Mouse (Mus musculus) limb, embryonic 14.5 days (tissue): ENCODE measurements around the gene Egfl7. TPM values are rescaled to one million over a fixed set of nuclear protein-coding genes. Genes with fewer than 3 reads are reported as not detected.
A peak's percentile ranks its signal among the peaks of the same experiment; 100 is the strongest.

ENCODE experiments used
- ATAC-seq: fragments of 200-750 bp; cut with Nextera tagmentation; 2 replicates; pipeline ENCODE4 v1.8.0; 2017; ENCODE audit warnings: low read depth, moderate number of reproducible peaks, moderate TSS enrichment; ENCODE audit not compliant: low FRiP score
- DNase-seq: peaks from one replicate; pipeline ENCODE4 v3.0.0-alpha.2; 2015; ENCODE audit warnings: low spot score
- H3K27ac ChIP-seq: fragments of 300-500 bp; sonication (generic); replicated peaks from 2 replicates; pipeline ENCODE4 v1.5.1; 2014; ENCODE audit warnings: low read depth, mild to moderate bottlenecking, low read length, moderate library complexity, mixed read lengths
- H3K27me3 ChIP-seq: fragments of 300-500 bp; sonication (generic); 2 replicates; pipeline ENCODE4 v1.6.1; 2014; ENCODE audit warnings: low read length, mixed read lengths; ENCODE audit not compliant: control insufficient read depth, insufficient read depth
- H3K36me3 ChIP-seq: fragments of 300-500 bp; sonication (generic); 2 replicates; pipeline ENCODE4 v1.6.1; 2014; ENCODE audit warnings: mild to moderate bottlenecking, low read length, moderate library complexity, mixed read lengths; ENCODE audit not compliant: control insufficient read depth, insufficient read depth
- H3K4me1 ChIP-seq: fragments of 300-500 bp; sonication (generic); 2 replicates; pipeline ENCODE4 v1.6.1; 2014; ENCODE audit warnings: antibody characterized with exemption, low read length, mixed read lengths; ENCODE audit not compliant: control insufficient read depth, insufficient read depth
- H3K4me2 ChIP-seq: fragments of 300-500 bp; sonication (generic); replicated peaks from 2 replicates; pipeline ENCODE4 v1.6.1; 2014; ENCODE audit warnings: low read depth, mild to moderate bottlenecking, low read length, moderate library complexity; ENCODE audit not compliant: severe bottlenecking
- H3K4me3 ChIP-seq: fragments of 300-500 bp; sonication (generic); replicated peaks from 2 replicates; pipeline ENCODE4 v1.5.1; 2014; ENCODE audit warnings: low read length
- H3K9ac ChIP-seq: fragments of 300-500 bp; sonication (generic); 2 replicates; pipeline ENCODE4 v1.6.1; 2014; ENCODE audit warnings: mild to moderate bottlenecking, low read depth, low read length, moderate library complexity; ENCODE audit not compliant: severe bottlenecking
- H3K9me3 ChIP-seq: fragments of 300-500 bp; sonication (generic); 2 replicates; pipeline ENCODE4 v1.6.1; 2016; ENCODE audit warnings: low read length; ENCODE audit not compliant: control insufficient read depth
- POLR2A ChIP-seq: fragments of 200-500 bp; IDR thresholded peaks from 2 replicates; pipeline ENCODE4 v1.8.0; 2012; ENCODE audit warnings: inconsistent platforms, mild to moderate bottlenecking, moderate library complexity, borderline replicate concordance; ENCODE audit not compliant: insufficient read depth, insufficient read length; ENCODE audit errors: extremely low read depth
- WGBS: fragments of 180-500 bp; shearing (Covaris S2); extraction: QIAGEN DNeasy Blood & Tissue Kit; methylation state at CpG from one replicate; pipeline ENCODE4 v1.1.7; 2014; 5-methylcytosine and 5-hydroxymethylcytosine counted together
- polyA plus RNA-seq, 2 experiments: library from polyadenylated mRNA; depleted of rRNA in 1 of 2; stranded (reverse) in 1 of 2; unstranded in 1 of 2; fragments of >200 nt; fragmentation: Nextera tagmentation in 1 of 2; extraction: Ambion mirVana in 1 of 2; gene quantifications; 2 replicates each; pipeline versions ENCODE4 v1.2.1 to v1.2.3; 2012 to 2014

The Egfl7 gene
- polyA plus RNA-seq, 2 experiments: 108 to 262 TPM

DNA sequence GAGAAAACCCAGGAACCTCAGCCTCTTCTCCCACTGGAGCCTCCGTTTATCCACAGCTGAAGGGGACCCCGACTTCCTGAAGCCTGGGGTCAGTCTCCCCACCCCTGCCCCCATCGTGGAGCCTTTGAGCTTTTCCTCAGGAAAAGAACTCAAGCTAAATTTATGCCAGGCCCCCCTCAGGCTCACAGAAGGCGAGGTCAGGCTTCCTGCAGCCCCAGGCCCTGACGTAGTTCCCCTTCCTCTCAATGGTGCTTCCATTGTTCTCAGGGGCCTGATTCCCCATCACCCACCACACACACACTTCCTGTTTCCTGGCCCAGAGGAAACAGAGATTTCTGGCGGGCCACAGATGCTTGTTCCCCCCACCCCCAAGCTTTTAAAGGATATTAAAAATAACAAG is 1.4 kb upstream of the Egfl7 start:
- H3K4me1 ChIP-seq: peaks cover 16% of the 10 kb centered on the region
- H3K4me2 ChIP-seq: no peak overlapping the region
- WGBS: 49% methylated on average over 6 of the region's 6 CpGs
- peak overlapping the region; percentile 15 for H3K27ac ChIP-seq
- DNase-seq: no peak
- no peaks in the 10 kb centered on the region for H3K9me3 ChIP-seq
- no peak overlapping the region for H3K4me3 ChIP-seq
- ATAC-seq: peak; percentile 20; the same call in 1 of the 2 replicates
- no peaks in the 10 kb centered on the region for H3K36me3 ChIP-seq
- peak overlapping the region; percentile 3; the same call in 1 of the 2 replicates for H3K9ac ChIP-seq
- no peaks in the 10 kb centered on the region for H3K27me3 ChIP-seq
- TF ChIP-seq POLR2A: no peak

GRCm38 (mm10) chr2:26580751-26581150 is 937 bp downstream of the Egfl7 start:
- H3K36me3 ChIP-seq: no peaks in the 10 kb centered on the region
- no peaks in the 10 kb centered on the region for H3K27me3 ChIP-seq
- H3K4me1 ChIP-seq: peaks cover 10% of the 10 kb centered on the region; the same call in 1 of the 2 replicates
- H3K4me3 ChIP-seq: no peak overlapping the region
- H3K4me2 ChIP-seq: no peak overlapping the region
- H3K9ac ChIP-seq: no peak overlapping the region
- no peak overlapping the region for H3K27ac ChIP-seq
- H3K9me3 ChIP-seq: no peaks in the 10 kb centered on the region
- no peak for TF ChIP-seq POLR2A
- DNase-seq (no peak), ATAC-seq (no peak)
- WGBS: 91% methylated on average over 5 of the region's 5 CpGs

GRCm38 (mm10) chr2:26582203-26582602 is 2.4 kb downstream of the Egfl7 start:
- peaks cover 10% of the 10 kb centered on the region; the same call in 1 of the 2 replicates for H3K4me1 ChIP-seq
- H3K27ac ChIP-seq: no peak overlapping the region
- H3K9ac ChIP-seq: no peak overlapping the region
- no peak for TF ChIP-seq POLR2A
- H3K4me3 ChIP-seq: no peak overlapping the region
- DNase-seq (no peak), ATAC-seq (no peak)
- H3K9me3 ChIP-seq: no peaks in the 10 kb centered on the region
- H3K36me3 ChIP-seq: no peaks in the 10 kb centered on the region
- no peaks in the 10 kb centered on the region for H3K27me3 ChIP-seq
- 55% methylated on average over 2 of the region's 2 CpGs for WGBS
- no peak overlapping the region for H3K4me2 ChIP-seq

DNA sequence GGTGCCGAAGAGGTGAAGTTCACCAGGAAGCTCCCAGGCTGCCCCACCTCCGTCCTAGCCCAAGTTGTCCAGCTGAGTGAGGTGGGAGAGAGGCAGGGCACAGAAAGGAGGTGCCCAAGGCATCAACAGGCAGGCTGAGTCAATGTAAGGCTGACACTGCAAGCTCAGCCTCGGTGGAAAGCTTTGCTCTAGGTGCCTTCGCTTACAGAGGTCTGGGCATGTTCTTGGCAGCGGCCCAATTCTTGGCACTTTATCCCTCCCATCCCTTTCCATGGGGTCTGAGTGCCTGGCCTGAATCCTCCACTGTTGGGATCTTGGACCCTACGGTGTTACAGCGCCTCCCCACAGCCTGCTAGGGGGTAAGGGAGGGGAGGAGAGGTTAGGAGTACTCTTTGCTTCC is 2.9 kb downstream of the Egfl7 start:
- Histone ChIP-seq H3K27me3 (no peaks in the 10 kb centered on the region), H3K4me2 (no peak overlapping the region), H3K36me3 (no peaks in the 10 kb centered on the region), H3K27ac (no peak overlapping the region), H3K4me3 (no peak overlapping the region), H3K4me1 (peaks cover 10% of the 10 kb centered on the region; the same call in 1 of the 2 replicates), H3K9ac (no peak overlapping the region), H3K9me3 (no peaks in the 10 kb centered on the region)
- ATAC-seq (no peak), DNase-seq (no peak)
- TF ChIP-seq POLR2A: no peak
- 71% methylated on average over 6 of the region's 7 CpGs for WGBS

GRCm38 (mm10) chr2:26583640-26584039 is 3.8 kb downstream of the Egfl7 start:
- ATAC-seq: no peak
- 70% methylated on average over 11 of the region's 11 CpGs for WGBS
- no peaks in the 10 kb centered on the region for H3K36me3 ChIP-seq
- peak overlapping the region; percentile 34; the same call in 1 of the 2 replicates for H3K27ac ChIP-seq
- H3K4me2 ChIP-seq: no peak overlapping the region
- H3K4me1 ChIP-seq: peaks cover 2% of the 10 kb centered on the region; the same call in 1 of the 2 replicates
- DNase-seq: no peak
- TF ChIP-seq POLR2A: no peak
- no peak overlapping the region for H3K4me3 ChIP-seq
- H3K9ac ChIP-seq: peak overlapping the region; percentile 38; the same call in 1 of the 2 replicates
- H3K9me3 ChIP-seq: no peaks in the 10 kb centered on the region
- H3K27me3 ChIP-seq: no peaks in the 10 kb centered on the region
